Mouse (Mus musculus) forebrain, embryonic 10.5 days (tissue): ENCODE measurements around the gene Ngef. TPM values are rescaled to one million over a fixed set of nuclear protein-coding genes. Genes with fewer than 3 reads are reported as not detected.

Experiments used
- DNase-seq: peaks from one replicate; pipeline ENCODE4 v3.0.0-alpha.2; 2017; ENCODE audit warnings: low spot score; ENCODE audit errors: extremely low spot score
- H3K27ac ChIP-seq: fragments of 300-500 bp; sonication (generic); 2 replicates; pipeline ENCODE4 v1.5.1; 2016; ENCODE audit warnings: mild to moderate bottlenecking
- H3K27me3 ChIP-seq: fragments of 300-500 bp; sonication (generic); 2 replicates; pipeline ENCODE4 v1.6.1; 2016; ENCODE audit warnings: mild to moderate bottlenecking; ENCODE audit not compliant: poor library complexity, severe bottlenecking
- H3K36me3 ChIP-seq: fragments of 300-500 bp; sonication (generic); replicated peaks from 2 replicates; pipeline ENCODE4 v1.6.1; 2016; ENCODE audit warnings: mild to moderate bottlenecking, moderate library complexity
- H3K4me1 ChIP-seq: fragments of 300-500 bp; sonication (generic); 2 replicates; pipeline ENCODE4 v1.6.1; 2016
- H3K4me3 ChIP-seq: fragments of 300-500 bp; sonication (generic); 2 replicates; pipeline ENCODE4 v1.5.1; 2016; ENCODE audit warnings: mild to moderate bottlenecking, moderate library complexity
- H3K9me3 ChIP-seq: fragments of 300-500 bp; sonication (generic); 2 replicates; pipeline ENCODE4 v1.6.1; 2016; ENCODE audit warnings: mild to moderate bottlenecking, moderate library complexity
- WGBS: fragments of 180-500 bp; shearing (Covaris S2); methylation state at CpG from one replicate; pipeline ENCODE4 v1.1.7; 2016; 5-methylcytosine and 5-hydroxymethylcytosine counted together
- polyA plus RNA-seq: library from polyadenylated mRNA; unstranded; fragments of >200 nt; fragmentation: Nextera tagmentation; extraction: Ambion mirVana; gene quantifications from 2 replicates; pipeline ENCODE4 v1.2.1, GENCODE M21; 2016

The Ngef gene
- polyA plus RNA-seq, 1 experiment from 2014 or later, result 3.6 TPM

- H3K9me3 ChIP-seq, result no peaks in the 10 kb centered on the region
- 100% methylated on average over 1 of the region's 1 CpGs for WGBS
- DNase-seq, result no peak
- H3K27ac ChIP-seq, result no peak overlapping the region
- no peaks in the 10 kb centered on the region for H3K36me3 ChIP-seq
- H3K4me3 ChIP-seq, result no peak overlapping the region
- H3K4me1 ChIP-seq, result no peaks in the 10 kb centered on the region
- H3K27me3 ChIP-seq, result no peaks in the 10 kb centered on the region
Measured at GRCm38 (mm10) chr1:87456425-87456824, 117.2 kb downstream of the Ngef start.

GRCm38 (mm10) chr1:87449432-87449831 is 124.2 kb downstream of the Ngef start:
- Histone ChIP-seq H3K9me3 (no peaks in the 10 kb centered on the region), H3K4me3 (no peak overlapping the region), H3K36me3 (peaks cover 63% of the 10 kb centered on the region), H3K27me3 (no peaks in the 10 kb centered on the region), H3K27ac (no peak overlapping the region), H3K4me1 (no peaks in the 10 kb centered on the region)
- 91% methylated on average over 4 of the region's 4 CpGs for WGBS
- DNase-seq, result no peak

- Histone ChIP-seq H3K36me3 (peaks cover 83% of the 10 kb centered on the region), H3K4me3 (no peak overlapping the region), H3K27me3 (no peaks in the 10 kb centered on the region), H3K9me3 (no peaks in the 10 kb centered on the region), H3K4me1 (no peaks in the 10 kb centered on the region), H3K27ac (no peak overlapping the region)
- 44% methylated on average over 5 of the region's 5 CpGs for WGBS
- peak; percentile 49 for DNase-seq
Measured at GRCm38 (mm10) chr1:87447183-87448104, 126.2 kb downstream of the Ngef start.

GRCm38 (mm10) chr1:87436583-87436982 is 137.1 kb downstream of the Ngef start:
- Histone ChIP-seq H3K36me3 (peaks cover 91% of the 10 kb centered on the region), H3K4me1 (no peaks in the 10 kb centered on the region), H3K27ac (no peak overlapping the region), H3K27me3 (no peaks in the 10 kb centered on the region), H3K9me3 (no peaks in the 10 kb centered on the region), H3K4me3 (no peak overlapping the region)
- 93% methylated on average over 6 of the region's 6 CpGs for WGBS
- no peak for DNase-seq

GRCm38 (mm10) chr1:87435125-87435524 is 138.5 kb downstream of the Ngef start:
- Histone ChIP-seq H3K9me3 (no peaks in the 10 kb centered on the region), H3K36me3 (peaks cover 91% of the 10 kb centered on the region), H3K27ac (no peak overlapping the region), H3K27me3 (no peaks in the 10 kb centered on the region), H3K4me1 (no peaks in the 10 kb centered on the region), H3K4me3 (no peak overlapping the region)
- WGBS, result 94% methylated on average over 2 of the region's 2 CpGs
- no peak for DNase-seq

Other genes with a start within 250 kb of the Ngef start
- 47.4 and 52.6 TPM in 2 replicates for gene Gigyf2, start 246.9 kb downstream of the Ngef start, polyA plus RNA-seq
- gene Kcnj13, start 179.1 kb downstream of the Ngef start, polyA plus RNA-seq, result 0.55 and 0.58 TPM in 2 replicates
- gene Snorc, start 103.6 kb downstream of the Ngef start, polyA plus RNA-seq, result not detected in 2 replicates
- gene Neu2, start 64.0 kb downstream of the Ngef start, polyA plus RNA-seq, result not detected in 2 replicates
- 2.8 and 4.1 TPM in 2 replicates for gene Inpp5d, start 46.4 kb upstream of the Ngef start, polyA plus RNA-seq
- gene Atg16l1, start 182.0 kb upstream of the Ngef start, polyA plus RNA-seq, result 34.9 and 36.0 TPM in 2 replicates
- 3.3 and 3.6 TPM in 2 replicates for gene Sag, start 229.8 kb upstream of the Ngef start, polyA plus RNA-seq